Mouse (Mus musculus) ovary, postnatal 10 days (tissue): ENCODE measurements around the gene Foxp1.

Experiments used
- DNase-seq: peaks from one replicate; pipeline ENCODE4 v3.0.0; 2022; ENCODE audit warnings: low spot score

The Foxp1 gene

DNA sequence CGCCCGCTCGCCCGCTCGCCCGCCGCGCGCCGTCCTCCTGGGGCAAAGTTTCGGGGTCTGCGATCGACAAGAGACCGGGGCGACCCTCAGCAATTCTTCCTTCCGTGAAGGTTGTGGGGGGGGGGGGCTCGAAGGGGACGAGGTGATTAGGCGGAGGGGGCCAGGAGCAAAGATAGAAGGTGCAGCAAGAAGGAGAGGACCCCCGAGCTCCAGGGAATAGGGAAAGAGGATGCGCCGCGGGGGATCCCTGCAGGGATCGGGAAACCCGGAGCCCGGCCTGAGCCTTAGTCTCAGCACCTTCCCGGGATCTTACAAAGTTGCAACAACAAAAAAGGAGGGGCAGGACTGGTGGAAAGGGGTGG lies 1.9 kb downstream of the Foxp1 start:
- DNase-seq, result peak; percentile 29

DNA sequence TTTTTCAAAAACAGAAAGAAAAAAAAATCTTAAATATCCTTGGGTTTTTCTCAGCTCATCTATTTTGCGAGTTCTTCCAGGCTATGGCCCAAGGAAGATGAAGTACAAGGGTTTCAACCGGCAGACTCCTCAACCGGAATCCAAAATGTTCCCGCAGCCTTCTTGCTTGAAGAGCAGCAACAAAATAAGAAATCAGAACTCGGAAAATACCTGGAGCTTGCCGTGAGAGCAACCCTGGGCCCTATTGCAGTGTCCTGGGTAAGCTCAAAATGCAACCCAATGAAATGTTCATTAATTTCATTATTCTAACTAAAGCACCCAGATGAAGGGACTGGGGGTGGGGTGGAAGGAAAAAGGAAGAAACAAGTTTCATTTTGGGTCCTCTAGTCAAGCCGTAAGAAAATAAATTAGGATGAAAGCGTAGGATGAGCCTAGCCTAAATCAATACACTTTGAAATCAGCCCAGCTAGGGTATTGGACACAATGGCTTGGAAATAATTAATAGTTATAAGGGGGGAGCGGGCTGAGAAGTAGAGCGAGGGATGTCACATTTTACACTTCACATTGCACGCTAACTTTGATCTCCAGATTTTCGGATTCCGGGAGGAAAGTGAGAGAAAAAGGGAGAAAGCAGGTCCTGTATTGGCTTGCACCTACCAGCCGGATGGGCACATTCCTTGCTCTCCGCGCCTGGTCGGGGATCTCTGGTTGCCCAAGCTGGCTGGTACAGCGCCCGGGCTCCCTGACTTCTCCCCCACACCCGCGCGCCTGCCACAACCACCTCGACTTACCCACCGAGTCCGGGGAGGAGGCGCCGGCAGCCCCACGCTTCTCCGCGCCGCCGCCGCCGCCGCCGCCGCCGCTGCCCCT lies 2.5 kb downstream of the Foxp1 start:
- DNase-seq, result peak; percentile 34

DNA sequence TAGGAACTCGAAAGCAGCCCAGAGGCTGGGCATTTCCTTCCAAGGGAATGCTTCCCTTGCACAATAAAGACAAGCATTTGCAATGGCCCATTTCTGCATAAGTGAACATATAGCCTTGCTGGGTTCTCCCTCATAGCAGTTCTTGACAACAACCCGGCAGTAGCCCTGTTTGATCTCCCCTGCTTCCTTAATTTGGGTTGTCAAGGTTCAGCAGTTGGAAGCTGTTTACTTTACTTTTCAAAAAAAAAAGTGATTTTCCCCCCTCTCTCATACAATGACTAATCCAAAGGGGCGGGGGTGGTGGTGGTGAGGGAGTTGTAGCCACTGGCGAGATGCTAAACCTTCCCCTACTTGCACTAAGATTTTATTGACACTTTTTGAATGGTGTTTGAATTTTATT lies 3.5 kb downstream of the Foxp1 start:
- no peak for DNase-seq

DNA sequence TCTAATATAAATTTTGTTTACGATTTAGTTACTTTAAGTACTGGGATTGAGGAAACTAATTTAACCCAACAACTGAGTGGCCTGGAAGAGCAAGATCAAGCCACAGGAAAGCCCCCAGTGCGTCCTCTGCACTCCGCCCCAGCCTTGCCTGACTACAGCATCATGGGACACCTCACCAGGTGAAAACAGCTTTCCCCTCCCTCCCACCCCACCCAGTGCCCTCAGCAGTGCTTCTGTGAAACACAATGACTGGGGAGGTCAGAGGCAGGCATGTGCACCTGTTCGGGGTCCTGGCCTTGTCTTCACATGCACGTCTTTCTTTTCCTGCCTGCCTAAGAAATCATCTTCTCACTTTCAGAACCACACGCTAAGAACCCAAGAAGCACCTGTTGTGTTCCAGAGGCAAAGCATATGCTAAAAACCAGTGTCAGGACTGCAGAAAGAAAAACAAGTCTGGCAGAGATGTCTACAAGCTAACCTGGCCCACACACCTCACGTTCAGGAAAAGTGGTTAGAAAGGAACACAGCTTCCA lies 6.8 kb downstream of the Foxp1 start:
- no peak for DNase-seq

DNA sequence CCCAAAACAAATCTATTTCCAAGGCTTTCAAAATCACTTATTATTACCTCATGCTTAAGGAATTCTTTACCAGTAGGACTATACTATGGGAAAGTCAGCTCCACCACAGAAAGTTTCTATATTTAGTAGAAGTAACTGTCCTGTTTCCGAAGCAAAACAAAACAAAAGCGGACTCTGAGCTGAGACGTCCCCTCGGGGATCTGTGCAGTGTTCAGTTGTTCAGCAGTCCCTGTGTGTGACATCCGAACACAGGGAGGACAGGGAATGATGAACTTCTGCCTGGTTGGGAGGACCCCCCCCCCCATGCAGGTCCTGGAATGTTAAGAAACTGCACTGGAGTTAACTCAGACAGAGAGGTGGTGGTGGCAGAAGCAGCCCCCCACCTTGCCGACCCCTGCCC lies 10.7 kb downstream of the Foxp1 start:
- DNase-seq, result no peak

DNA sequence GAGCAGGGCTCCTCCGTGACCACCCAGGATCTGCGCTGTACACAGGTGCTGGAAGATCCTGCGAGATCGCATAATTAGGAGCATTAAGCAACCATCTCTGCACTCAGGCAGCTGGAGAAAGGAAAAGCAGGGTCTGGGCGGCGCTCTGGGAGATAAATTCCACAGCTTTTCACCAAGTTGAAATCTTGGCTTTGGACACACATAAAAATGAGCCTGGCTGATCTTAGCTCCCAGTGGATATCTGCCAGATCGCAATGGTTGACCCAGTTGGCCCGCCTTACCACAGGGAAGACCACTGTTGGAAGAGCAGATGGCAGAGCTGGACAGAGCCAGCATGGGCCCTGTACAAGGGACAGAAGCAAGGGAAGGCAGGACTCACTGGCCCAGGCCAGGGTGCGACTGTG lies 13.3 kb downstream of the Foxp1 start:
- no peak for DNase-seq

DNA sequence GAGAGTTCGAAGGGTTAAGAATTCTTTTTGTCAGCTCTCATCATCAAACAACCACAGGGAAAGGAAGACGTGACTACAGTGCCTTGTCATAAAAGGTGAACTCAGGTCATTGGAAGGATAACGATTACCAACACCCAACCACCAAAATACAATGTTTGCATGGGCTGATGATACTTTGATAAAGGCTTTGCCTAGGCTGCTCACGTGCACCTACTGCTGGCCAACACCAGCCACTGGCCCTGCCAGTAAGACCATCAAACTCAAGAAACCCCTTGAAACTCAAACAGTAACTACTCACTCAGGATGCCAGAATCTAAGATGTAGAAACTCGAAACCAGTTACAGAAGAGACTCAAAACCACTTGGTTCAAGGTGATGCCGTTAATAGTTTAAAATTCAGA lies 15.7 kb downstream of the Foxp1 start:
- no peak for DNase-seq

DNA sequence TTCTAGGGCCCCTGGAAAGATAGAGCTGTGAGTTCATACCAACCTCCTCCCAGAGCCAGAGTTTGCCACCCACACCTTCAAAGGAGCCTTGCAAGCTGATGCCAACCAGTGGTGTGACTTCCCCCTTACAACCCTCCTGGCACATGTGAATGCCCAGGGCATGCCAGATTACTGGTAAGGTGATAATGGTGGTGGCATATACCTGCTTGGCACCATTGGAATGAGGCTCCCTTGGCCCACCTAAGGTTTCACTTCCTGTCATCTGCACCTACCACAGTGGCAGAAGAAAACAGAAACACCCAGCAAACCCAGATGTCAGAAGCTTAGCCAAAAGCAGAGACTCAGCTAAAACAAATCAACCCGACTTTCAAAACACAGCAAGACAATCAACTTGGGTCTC lies 18.8 kb downstream of the Foxp1 start:
- DNase-seq, result no peak

DNA sequence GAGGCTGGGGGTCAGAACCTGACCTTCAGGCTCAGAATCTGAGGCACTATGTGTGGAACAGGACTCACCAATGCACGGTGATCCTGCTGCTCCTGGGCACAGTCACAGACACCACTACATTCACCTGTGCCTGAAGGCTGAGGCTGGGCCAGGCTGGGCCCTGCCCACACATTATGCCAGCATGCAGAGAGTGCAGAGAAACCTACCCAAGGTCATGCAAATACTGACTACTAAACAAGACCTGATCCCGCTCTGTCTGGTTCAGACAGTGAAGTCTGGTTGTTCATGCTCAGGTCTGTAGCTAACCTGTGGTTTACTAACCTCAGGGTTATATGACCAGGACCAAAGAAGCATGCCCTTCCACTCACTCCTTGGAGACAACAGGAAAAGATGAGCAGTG lies 19.8 kb downstream of the Foxp1 start:
- DNase-seq, result no peak

DNA sequence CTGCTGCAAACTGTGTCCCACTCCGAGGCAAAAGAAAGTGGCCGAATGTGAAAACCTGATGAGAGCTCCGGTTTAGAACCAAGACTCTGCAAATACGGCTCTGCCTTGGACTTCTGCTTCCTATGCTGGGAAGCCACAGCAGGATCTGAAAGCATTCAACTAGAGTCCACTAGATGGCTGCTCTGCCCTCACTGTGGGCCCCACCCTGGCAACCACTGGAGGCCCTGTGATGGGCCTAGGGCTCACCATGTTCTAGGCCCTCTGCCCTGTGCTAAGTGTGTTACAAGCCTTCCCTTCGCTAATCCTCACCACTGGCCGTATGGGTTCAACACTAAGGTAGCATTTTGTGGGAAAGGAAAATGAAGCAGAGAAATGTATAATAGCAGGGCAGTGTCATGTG lies 20.2 kb downstream of the Foxp1 start:
- no peak for DNase-seq

DNA sequence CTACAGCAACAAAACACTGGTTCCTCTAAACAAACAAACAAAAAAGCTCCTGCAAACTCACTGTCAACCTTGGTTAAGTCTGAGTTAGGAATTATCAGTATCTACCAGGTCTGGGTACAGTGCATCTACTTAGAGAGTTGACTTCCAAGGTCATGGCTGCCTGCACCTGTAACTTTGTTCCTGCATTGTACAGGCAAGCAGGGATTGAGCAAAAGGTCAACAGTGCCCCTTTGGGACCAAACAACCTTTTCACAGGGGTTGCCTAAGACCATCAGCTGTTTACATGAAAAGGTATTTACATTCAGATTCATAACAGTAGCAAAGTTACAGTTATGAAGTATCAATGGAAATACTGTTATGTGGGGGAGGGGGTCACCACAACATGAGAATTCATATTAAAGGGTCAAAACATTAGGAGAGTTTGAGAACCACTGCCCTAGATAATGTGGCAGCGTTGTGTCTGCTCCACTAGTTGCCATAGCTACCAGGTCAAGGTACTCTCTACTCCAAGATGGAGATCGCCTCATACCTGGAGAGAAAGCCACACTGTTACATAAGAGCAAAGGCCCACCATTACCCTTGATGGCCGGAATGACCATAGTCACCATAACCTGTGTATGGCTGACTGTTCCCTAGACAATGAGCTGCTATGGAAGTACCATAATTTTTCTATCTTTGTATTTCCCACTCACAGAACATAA lies 21.8 kb downstream of the Foxp1 start:
- no peak for DNase-seq

DNA sequence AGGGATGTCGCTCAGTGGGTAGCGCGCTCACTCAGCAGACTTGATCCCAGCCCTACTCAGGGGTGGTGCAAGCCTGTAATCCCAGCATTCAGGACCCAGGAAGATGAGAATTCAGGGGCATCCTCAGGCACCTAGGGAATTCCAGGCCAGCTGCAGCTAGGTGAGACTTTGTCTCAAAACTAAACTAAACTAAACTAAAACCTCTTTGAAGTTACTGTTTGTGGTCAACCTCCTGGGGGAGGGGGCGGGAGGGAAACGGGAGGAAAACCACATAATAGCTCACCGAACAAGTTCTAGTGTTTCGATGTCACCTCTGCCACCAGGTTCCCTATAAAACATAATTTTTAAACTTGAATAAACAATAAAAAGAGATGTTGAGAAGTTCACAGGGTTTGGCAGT lies 24.4 kb downstream of the Foxp1 start:
- DNase-seq, result no peak

DNA sequence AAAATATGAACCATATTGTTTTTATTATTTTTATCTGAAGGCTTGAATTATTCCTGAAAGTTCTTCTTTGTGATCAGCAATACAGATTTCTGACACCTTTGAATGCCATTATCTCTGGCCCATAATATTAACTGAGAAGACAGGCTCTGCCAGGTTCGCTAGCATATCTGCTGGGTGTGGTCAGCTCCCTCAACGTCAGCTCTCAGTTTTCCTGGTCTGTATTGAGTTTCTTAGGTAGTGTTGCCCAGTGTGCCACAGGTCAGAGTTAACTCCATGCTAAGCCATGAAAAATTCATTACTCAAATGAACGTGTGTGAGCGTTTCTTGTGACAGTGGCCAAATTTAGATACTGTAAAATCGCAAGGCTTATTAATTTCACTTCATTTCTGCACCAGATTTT lies 26.4 kb downstream of the Foxp1 start:
- no peak for DNase-seq

DNA sequence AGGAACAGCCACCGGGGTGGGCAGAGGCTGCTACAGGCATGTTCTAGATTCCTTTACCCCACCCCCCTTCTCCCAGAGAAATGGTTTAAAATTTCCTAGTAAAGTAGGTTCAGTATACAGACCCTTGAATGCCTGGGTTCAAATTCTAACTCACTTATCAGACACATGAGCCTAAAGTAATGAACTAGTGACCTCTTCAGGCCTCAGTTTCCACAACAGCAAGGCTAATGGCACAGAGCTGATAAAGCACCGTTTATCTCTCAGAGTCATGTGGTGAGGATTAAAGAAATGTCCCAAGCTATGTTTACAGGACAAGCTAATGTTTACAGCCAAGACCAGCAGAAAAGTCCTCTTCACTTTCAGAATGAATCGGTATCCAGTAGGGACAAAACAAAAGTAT lies 29.6 kb downstream of the Foxp1 start:
- no peak for DNase-seq

DNA sequence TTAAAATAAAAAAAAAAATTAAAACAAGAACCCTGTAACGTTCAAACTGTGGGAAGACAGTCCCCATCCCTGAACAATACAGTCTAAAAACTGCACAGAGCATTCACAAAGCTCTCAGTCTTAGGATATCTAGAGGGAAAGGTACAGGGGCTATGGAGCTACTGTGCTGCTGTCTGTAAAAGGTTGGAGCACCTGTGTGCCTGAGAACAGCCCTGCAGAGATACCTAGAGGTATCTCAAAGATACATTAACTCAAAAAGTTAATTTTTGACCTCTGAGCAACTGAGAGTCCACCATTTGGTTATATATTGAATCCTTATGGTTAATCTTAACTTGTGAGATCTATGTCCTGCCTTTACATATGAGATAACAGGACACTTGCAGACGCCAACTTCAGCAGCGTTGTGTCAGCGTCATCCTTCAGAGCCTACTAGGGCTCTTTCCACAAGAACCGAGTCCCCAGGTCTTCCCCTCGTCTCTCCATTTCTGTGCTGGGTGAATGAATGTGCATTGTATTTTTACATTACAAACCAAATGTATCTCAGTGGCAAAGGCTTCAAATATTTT lies 30.5 kb downstream of the Foxp1 start:
- DNase-seq, result no peak

DNA sequence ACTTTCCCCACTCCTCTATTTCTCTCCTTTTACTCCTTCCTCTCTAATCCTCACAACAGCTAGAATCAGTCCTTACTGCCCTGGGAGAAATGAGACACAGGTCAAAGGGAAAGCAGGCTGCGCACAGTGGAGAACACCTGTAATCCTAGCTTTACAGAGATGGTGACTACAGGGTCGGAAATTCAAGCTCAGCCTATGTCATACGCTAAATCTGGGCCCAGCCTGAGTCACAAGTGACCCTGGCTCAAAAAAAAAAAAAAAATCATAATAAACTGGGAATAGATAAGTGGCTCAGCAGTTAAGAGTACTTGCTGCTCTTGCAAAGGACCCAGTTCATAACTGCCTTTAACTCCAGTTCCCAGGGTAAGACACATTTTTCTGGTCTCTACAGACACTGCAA lies 31.4 kb downstream of the Foxp1 start:
- DNase-seq, result no peak

DNA sequence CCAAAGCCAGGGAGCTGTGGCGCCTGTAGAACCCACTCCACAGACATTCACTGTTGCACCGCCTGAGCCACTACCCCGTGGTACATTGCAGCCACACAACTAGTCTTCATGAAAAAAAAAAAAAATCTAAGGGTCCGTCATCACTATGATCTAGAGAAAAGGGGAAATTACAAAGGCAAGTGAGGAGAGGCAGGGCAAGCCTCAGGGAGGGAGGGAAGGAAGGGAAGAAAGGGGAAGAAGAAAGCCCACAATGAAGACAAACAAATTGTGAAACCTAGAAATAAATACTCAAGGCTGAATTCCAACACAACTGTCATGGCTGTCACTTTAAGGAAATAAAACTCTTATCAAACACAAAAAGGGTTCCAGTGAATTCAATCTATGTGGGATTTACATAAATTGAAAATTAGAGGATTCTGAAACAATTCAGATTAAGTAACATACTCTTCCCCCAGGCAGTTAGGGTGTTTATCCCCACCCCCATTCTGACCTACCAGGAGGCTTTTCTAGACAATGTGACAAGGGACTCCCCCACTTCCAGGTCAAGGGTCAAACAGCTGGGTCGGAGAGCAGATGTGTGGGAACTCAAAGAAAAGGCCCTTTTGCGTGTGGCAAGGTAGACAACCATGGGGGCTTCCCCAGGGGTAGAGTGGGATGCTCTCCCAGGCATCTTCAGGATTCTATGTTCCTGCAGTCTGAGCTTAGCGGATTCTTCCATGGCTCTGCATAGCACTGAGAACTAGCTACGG lies 32.4 kb downstream of the Foxp1 start:
- DNase-seq, result no peak

DNA sequence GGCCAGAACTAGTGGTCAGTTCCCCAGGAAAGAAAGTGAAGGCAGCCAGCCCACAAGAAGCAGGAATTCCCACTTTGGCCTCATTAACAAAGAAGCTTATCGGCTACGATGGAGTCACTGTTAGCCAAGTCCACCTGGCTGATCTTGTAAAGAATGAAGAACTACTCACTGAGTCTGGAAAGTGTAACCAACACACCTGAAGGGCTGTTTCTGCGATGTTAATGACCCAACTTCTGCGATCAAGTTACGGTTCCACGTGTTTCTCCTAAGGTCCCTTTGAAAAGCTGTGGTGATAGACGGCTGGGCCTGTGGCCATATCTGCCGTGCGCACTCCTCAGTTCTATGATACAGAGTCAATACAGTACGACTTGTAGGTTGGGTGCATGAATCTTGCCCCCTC lies 33.1 kb downstream of the Foxp1 start:
- DNase-seq, result no peak

DNA sequence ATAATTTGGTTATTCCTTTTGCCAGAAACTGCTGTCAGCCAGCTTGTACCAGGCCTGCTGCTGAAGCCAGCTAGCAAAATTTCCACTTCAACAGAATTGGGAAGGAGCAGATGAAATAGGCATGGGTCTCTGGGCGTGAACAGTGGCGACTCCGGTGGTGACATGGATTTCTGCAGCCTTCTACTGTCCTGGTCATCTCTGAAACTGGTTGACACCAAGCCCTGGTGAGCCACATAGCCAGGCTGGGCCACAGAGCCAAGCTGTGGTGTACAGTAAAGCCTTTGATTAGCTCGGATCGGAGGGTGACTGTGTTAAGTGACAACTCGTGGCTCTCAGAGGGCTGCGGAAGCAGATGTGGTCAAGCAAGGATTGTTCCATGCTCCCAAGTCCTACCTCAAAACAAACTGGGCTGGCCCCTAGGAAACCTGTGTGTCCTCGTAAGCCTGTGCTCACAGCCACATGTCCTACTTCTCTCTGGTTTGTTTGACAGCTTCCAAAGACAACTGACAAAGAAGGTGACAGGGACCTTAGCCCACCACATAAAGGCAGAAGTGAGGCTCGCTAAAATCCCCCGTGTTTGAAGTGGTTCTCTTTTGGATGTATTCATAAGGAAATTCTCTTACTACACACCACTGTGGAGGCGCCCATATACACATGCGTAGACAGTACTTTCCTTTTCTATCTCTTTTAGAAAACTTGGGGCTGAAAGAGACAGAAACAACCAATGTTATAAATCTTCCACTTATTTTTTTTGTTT lies 36.5 kb downstream of the Foxp1 start:
- no peak for DNase-seq

DNA sequence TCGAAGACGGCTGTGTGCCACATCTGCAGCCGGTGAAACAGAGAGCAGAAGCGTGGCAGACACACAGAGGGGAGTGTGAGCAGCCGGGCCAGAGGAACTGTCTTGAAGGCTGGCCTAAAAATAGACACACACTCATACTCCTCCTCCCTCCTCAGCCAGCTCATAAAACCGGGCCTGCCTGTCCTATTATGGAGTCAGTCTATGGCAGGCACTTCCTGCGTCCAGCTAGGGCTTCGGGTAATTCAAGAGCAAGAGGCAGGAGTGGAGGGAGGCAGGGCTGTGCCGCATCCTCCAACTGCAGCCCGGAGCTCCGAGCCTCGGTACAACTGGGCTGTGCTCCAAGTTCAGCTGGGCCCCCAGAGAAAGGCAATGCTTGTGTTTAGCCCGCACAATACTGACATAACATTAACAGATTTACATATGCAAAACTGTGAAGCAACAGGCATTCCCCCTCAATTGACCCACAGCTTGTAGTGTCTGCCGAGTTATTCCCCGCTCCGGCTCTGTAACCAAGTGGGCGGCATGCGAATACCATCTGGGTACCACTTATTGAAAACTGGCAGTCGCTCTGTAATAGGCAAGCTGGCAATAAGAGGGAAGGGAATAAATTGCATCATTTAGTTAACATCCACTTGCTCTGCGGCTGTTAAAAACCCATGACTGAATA lies 37.2 kb downstream of the Foxp1 start:
- peak; percentile 42 for DNase-seq

DNA sequence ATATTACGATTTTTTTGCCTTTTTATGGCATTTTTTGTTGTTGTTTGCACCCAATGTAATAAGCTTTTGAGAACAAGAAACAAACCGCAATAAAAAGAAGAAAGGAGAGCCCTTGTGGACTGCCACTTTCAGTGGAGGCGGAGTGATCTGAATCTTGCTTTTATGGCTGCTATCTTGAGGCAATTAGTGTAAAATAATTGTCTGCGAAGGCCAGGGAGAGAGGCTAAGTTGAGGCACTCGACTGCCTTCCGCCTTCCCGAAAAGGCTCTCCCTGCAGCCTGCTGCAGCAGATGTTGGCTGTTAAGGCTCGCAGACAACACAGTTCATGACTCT lies 37.7 kb downstream of the Foxp1 start:
- no peak for DNase-seq
